Mouse (Mus musculus) lung, postnatal 36 days (tissue): ENCODE data around the gene Fmod.

Experiments
- DNase-seq: peaks from one replicate; pipeline ENCODE4 v3.0.0; 2022; ENCODE audit warnings: mixed read lengths

Gene Fmod

DNA sequence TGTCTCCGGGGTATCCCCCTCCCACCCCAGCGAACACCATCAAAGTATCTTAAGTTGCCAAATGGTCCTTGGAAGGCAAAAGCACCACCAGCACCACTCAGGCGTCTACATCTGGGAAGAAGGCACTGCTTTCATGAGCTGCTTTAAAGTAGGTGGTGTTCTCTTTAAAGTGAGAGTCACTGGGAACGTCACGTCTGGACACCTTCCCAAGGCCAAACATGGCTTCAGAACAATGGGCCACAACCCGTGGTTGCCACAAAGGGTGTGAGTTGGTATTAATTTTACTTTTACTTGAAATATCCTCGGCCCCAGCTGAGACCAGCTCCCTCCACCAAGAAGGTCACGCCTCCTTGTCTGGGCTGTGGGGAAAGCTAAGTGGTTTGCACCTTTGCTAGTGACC is 20.7 kb downstream of the Fmod start:
- no peak for DNase-seq

DNA sequence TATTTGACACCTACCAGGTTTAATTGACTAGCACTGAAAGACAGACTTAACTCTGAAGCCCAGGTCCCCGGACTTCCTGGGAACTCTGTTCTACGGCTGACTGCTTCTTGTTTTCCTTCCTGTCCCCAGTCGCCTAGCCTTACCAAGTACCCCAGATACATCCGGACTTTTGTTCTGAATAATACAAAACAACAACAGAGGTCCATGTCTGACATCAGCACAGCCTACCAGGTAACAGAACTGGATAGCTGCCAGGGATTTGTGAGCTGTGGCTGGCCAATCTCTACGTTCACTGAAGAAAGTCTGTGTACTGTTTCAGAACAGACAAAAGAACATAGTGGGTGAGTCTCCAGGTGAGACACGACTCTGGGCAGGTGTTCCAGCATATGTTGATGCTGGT is 21.8 kb downstream of the Fmod start:
- DNase-seq, result peak; percentile 63

DNA sequence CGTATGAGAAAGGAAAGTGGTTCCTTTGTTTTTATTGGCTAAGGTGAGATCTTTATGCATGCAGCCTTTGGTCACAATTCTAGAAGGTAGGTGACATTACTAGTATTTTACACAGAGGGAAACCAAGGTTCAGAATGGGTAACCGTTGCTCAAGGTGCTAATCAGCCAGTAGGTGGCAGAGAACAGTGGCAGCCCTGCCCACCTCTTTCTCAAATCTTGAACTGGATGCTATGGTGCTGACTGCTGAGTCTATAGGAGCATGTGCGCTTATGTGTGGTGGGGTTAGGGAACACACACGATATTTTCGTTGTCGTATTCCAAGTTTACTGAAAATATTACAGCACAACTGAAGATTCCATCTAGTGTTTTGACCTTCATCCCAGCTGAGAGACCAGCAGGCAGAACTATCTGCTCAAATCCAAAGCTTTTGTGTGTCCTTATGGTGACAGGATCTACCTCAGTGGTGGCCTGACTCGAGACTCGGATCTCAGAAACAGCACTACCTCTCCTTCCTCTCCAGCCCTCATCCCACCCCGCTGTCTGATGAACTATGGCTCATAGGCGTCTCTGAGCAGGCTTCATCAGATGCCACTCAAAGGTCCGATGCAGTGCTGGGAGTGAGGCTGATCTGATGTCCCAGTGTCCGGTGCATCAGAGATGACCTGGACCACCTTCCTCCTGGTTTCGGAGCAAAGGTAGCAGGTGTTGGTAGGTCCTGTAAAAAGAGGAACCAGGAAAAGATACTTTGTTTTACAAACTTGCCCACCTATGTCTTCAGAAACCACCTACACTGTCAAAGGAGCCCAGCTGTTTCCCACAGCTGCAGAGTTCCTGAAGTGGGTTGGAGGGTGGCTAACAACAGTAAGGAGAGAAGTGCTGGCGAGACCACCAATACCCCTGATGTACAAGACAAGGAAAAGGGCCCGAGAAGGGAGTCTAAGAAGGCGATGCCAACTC is 23.0 kb downstream of the Fmod start:
- peak; percentile 65 for DNase-seq

DNA sequence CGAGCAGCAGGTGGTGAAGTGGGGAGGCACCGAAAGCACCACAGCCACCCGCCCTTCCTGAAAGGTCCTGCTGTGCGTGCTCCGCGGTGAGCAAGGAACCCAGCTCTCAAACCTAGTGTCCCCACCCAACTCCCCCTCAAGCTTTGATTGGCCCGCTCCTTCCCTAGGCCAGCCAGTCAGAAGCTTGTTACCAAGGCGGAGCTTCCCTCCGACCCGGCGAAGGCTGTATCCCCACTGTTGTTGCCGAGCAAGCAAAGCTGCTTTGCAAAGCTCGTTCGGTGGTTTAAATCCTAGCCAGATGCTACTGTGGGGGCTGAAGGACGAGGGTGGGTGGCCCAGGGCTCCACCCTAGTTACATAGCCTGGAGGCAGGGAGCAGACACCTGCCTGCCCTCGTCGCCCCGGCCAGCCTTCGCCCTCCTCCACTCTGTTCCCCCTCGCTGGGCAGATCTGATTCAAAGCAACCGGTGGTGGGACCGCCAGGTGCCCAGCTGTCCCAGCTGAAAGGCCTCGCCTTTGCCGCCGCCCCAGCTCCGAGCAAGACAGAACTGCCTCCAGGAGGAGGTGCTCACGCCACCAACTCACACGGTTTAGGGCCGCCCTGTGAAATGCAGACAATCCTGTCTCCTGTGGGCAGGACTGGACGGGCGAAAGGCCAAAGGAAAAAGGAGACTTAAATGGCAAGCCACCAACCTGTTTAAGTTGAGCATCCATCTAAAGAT is 24.0 kb downstream of the Fmod start:
- peak; percentile 97 for DNase-seq

DNA sequence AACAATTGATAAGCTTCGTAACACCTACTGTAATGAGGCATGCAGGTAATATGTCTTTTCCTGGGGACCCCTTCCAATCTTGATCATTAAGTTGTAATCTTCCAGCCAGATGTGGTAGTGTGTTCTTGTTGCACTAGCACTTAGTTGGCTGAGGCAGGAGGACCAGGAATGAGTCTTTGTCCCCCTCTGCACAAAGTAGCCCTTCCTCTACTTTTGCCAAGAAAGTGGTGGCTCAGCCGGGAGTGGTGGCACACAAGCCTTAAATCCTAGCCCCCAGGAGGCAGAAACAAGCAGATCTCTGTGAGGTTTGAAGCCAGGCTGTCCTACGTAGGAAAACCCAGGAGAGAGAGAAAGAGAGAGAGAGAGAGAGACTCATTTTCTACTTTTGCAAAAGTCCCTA is 24.9 kb downstream of the Fmod start:
- no peak for DNase-seq

DNA sequence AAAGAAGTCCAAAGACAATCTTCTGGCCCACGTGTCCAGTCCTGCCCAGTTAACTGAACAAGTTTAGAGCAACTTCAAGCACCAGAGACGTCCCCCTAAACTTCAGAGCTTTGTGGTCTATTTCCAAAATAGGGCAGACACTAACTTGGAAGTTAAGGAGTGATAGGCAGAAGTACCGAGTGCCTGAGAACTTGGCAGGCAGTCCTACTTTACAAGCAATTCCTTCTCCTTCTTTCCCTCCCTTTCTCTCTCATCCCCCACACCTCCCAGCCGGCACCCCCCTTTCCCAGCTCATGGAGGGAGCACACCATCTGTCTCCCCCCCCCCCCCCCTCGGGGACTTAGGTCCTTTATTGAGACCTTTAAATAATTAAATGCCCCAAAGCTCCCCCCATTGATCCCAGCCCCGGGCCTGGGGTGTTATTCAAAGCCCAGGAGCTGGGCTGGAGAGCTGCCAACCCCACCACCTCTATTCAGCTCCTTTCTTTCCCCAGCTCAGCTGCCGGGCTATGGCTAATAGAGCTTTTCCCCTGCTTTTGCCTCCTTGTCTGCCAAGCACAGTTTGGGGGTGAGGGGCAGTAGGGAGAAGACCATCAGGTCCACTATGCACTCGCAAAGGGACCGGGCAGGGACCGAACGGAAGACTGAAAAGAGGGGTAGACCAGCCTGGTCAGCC is 25.5 kb downstream of the Fmod start:
- no peak for DNase-seq

DNA sequence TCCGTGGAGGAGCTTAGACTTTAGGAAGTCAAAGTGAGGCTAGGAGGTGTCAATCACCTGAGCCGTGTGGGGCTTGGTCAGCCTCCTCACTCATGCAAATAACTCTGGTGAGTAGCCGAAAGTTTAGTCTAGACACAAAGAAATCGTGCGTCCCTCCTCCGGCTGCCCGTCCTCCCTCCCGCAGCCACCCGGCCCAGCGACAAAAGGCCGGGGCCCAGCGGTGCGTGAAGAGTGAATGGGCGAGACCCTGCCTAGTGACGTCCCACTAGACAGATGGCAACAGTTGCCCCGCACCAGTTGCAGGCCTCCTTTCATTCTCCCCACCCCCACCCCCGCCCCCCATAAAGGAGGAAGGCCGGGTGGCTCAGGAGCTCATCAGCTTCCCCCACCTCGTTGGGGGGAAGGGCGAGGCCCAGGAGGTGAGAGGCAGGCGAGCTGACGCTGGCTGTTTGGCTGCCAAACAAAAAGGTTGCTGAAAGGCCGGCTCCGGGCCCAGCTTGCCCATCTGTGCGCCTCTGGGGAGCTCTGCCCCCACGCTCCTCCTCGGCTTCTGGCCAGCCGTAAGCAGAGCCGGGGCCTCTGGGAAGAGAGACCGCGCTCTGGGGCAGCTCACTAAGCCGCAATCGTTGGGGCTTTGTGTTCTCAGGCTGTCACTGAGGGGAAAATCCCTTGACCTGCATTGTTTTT is 26.2 kb downstream of the Fmod start:
- DNase-seq, result peak; percentile 70

DNA sequence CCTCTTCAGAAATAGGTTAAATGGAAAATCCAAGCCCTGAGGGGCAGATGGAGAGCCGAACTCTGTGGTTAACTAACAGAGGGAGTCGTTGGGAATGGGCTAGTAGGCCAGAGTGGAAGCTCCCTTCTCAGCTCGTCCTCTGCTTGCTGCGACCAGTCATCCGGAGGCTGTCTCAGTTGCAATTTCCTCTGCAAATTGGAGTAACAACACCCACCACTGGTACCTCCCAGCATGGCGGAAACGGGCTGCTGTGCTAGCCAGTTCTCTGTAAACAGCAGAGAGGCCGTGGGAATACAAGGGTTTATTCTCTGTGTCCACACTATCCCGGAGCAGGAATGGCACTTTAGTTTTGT is 26.7 kb downstream of the Fmod start:
- DNase-seq, result peak; percentile 79

DNA sequence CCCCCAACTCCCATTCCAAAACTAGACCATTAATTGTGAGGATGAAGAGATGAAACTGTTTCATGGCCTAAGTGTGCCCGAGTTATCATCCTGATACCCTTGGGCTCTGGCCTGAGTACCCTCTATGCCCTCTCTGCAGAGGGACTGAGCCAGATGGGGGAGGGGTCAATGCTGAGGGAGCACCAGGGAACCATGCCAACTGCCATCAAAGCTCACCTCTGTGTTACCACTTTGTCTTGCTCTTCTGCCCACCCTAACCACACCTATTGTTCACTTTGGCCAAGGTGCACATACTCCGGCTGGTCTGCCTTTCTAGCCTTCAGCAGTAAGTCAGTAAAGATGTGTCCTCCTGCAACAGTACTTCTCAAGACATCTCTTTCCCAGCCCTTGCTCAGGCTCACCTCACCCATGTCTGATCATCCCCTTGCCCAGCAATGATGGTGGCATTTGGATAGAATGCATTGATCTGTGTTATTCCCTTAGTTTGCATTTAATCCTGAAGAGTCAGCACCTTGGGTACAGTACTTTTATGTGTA is 27.3 kb downstream of the Fmod start:
- no peak for DNase-seq

DNA sequence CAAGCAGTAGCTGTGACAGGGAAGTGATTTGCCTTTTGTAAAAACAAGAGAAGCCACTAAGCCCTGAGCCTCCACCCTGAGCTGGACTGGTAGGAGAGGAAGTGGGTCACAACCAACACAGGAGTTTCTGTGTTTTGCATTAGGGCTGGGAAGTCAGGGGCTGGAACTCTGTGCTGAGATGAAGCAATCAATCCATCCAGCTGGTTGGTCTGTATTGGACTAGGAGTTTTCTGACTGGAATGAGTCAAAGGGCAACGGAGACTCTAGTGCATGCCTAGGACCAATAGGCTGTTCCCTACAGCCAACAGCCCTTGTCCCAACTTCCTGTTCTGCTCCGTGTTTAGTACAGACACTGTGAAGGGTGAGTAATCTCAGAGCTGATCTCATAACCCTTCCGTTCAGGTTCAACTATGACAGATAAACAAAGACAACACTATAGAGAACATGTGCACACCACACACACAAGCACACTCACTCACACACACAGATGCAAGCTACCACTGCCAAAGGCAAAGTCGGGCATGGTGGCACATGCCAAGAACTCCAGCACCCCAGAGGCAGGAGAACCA is 28.3 kb downstream of the Fmod start:
- peak; percentile 83 for DNase-seq

DNA sequence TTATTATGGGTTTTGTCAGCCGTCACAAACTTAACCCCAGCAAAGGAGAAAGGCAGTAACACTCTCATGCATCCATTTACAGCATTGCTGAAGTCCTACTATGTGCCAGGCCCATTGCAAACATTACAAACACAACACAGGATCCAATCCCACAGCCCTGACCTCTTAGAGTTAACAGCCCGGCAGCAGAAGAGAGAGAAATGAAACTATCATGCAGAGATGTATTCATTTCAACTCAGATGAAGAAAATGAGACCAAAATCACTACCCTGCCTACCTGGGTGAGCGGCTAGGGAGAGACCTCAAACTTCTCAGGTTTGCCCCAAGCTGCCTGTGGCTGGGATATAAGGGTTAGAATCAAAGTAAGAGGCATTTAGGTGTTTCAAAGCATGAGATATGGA is 29.5 kb downstream of the Fmod start:
- no peak for DNase-seq

DNA sequence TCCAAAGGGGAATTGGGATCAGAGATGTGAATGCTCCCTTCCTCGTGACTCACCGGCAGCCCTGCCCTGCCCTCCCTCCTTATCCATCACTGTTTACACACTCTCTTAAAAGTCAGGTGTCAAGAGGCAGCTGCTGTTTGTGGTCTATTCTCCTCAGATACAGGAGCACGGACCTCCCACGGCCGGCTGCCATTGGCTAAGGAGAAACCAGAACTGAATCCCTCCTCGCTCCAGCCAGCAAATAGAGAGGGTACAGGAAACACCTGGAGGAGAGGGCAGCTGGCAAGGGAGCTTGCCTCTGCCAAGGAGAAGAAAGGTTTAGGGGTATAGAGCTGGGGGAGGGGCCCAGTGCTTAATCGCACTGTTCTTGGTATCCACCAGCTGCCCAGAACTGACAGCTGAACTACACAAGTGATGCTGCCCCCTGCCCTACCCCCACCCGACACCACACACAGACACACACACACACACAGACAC is 30.1 kb downstream of the Fmod start:
- peak; percentile 94 for DNase-seq

DNA sequence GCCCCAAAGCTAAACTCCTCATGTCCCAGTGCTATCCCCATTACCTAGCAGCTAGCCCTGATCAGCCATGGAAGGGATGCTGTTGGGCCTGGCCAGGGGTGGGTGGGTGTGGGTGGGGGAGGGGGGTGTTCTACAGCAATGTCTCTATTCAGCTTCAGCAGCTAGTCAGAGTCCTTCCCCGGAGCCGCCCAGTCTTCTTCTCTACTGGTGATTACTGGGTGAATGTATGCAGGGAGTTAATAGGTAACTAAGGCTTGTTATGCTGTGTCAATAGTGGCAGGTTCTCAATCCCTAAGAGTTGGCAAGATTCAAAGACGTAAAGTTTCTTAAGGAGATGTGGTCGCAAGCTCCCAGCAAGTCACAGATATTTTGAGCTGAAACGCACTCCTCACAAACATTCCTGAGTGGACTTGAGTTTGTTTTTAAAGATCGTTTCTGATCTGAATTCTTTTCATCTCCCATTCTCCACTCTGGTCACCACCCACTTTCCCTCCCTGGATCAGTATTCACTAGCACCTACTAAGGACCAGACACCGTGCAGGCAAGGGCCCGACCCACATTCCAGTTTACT is 33.1 kb downstream of the Fmod start:
- no peak for DNase-seq

DNA sequence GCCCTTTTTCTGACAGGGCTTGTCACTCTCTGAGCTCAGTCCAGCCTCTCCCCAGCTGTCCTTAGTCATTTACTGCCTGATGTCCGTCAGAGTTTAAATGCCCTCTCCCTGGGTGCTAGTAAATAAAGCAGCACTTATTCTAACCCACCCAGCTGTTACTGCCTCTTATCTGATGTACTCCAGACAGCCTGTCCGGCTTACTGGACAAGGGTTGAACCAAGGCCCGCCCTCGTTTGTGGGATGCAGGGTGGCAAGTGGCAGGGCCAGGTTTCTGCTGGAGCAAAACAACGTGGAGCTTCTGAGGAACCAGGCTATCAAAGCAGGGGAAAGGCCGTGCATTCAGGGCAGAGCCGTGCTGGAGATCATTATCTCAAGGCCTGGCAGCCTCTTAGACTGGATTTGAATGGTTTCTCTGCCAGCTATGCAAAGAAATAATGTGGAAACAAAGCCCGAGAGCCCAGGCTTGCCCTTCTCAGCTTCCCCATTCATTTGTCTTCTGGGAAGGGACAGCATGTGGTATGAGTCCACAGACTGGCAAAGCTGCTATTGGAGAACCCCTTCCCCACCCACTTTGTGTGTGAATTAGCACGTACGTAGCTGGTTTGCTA is 34.5 kb downstream of the Fmod start:
- peak; percentile 87 for DNase-seq

DNA sequence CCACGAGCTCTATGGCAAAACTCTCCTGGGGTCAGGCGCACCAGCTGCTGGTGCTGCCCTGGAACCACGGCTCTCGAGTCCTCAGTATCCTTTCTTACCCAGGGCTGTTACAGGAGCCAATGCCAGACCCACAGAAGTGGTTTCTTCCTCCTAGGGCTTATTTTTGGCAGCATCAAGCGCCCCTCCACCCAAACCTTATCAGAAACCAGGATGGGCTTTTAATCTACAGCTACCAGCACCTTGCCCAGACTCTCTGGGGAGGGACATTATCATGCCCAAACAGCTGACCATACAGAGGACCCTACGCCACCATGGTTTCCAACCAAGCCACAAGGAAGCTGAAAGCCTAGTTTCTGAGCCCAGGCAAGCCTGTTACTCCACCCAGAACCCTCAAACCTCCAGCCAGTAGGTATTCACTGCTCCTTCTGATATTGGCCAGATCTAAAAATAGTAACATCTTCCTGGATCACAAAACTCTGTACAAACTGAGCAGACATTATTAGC is 36.1 kb downstream of the Fmod start:
- DNase-seq, result no peak

DNA sequence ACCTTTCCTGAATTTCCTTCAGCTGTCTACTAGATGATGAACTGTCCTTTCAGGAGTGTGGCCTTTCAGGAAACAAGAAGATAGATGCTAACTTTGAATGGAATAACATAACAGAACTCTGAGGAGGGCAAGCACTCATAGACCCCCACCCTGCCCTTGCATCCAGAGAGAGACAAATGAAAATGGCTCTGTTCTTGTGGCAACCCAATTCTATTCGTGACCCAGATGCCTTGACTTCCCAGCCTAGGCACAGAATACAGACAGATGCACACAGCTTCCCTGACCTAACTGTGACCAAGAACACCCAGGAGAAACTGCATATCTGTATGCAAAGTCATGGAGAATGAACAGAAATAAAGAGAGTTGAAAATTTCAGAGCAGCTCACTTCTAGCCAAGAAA is 36.6 kb downstream of the Fmod start:
- no peak for DNase-seq

DNA sequence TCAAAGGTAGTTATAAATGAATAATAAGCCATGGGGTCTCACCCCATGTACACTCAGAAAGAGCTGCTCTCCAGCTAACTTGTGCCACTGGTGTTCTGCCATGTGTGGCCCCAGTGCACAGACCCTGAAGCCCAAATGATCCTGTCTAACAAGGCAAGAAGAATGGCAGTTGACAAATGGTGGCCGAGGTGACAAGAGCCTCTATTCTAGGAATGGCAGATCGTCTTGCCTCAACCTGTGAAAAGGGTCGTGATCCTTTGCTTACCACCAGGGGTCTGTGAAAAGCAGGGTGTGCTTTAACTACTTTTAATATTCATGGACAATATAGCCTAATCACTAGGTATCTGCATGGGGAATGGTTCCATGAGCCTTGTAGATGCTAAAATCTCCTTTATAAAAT is 37.1 kb downstream of the Fmod start:
- no peak for DNase-seq

DNA sequence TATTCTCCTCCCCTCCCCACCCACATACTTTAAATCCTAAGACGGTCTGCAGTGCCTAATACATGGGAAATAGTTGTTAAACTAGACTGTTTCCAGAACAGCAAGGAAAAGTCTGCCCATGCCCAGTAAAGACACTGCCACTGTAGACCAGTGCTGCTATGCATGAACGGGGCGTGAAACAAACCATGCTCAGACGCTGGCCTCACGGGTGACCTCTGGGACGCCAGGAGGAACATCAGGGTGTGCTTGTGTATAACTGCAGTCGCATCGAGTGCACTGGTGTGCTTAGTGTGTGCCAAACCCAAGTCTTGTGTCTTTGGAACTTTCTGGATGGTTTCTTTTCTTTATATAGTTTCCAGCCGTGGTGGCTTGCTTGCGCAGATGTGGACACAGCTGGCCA is 37.6 kb downstream of the Fmod start:
- no peak for DNase-seq

DNA sequence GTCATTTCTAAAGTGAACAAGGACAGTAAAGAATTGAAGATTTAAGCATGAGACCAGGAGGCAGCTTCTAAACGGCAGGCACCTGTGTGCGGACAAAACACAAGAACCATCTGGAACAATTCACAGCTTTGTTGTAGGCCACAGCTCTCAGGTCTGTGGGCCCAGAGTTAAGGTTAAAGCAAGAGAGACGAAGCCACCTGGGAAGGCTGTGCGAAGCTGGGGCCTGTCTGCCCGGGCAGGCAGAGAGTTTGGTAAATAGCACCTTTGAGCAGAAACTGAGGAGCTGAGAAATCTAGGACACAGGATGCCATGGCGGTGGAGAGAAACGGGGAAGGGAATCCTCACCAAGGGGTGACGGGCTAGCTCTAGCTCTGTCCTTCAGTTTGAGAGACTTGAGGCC is 38.5 kb downstream of the Fmod start:
- no peak for DNase-seq

DNA sequence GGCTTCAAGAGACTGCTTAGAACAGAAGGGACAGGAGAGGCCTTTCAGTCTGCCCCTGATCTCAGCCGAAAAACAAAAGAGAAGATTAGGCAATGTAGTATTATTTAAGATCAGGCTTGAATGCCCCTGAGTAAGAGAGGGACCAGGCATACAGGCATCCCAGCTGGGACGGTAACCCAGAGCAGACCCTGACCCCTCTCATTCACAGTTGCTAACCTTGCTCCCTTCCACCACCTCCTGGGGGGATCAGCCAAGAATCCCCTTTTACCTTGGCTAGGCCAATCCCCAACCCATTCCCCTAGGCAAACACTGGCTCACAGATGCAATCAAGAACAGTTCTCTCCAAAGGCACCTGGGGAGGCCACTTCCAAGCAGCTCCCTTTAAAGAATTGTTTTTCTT is 39.7 kb downstream of the Fmod start:
- DNase-seq, result no peak

DNA sequence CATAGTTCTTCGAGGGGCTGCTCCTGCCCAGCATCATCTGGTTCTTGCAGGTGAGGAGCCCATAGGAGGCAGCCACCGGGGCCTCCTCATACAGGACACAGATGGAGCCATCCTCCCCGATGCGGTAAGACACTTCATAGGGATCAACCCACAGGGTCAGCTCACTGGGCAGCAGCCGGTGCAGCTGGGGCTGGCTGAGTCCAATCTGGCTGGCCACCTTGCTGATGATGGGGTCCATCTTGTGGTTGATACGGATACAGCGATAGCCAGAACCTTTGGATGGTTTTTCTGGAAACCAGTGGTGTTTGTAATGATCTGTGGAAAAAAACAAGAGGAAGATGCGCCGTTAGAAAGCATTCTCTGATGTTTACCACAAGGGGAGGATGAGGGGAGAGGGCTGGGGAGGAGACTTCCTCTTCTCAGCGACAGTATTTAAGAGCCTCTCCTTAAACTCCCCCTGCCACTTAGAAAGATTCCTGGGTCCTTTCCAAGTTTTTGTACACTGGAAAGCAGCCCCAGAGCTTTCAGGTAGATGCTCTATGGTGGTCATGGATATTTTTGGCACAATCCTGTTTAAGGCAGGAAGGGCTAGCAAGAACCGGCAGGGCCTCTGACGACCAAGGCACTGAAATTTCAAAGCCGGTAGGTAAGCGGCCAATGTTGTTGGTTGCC is 40.5 kb downstream of the Fmod start:
- DNase-seq, result peak; percentile 74
